Mouse (Mus musculus): ENCODE data around the gene Bves.

DNA sequence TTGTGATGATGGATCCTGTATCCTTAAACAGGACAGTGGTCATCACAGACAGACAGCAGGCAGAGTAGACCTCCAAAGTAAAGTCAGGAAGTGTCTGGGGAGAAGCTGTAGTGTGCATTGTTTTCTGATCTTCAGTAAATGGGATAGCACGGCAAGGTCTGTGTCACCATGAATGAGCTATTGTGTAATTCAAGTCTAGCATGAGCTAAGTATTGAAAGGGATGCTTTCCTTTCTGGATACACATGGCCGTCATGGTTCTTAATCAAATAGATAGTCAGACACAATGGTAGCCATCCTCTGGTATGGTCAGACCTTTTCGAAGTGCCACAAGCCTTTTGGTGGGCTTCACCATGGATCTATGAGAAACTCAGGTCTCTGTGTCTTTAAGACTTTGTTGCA lies 15.3 kb upstream of the Bves start:
- TF ChIP-seq FLI1 (IDR thresholded peaks at IDR 0.05; ENCODE audit: low read length) = no peak
- TF ChIP-seq GATA1 (IDR thresholded peaks at IDR 0.05; ENCODE audit: borderline replicate concordance, low read length) = no peak
